Mouse (Mus musculus) bone marrow, adult 2 months (tissue): Measurements from ENCODE around the gene Mast1. TPM values are rescaled to one million over a fixed set of nuclear protein-coding genes. Genes with fewer than 3 reads are reported as not detected.

ENCODE experiments used
- H3K27ac ChIP-seq: fragments of 200-500 bp; 2 replicates; pipeline ENCODE4 v1.5.1; 2012; ENCODE audit warnings: low read depth, mild to moderate bottlenecking, control low read depth, inconsistent platforms, low read length; ENCODE audit not compliant: control insufficient read depth, poor library complexity, insufficient read depth
- H3K4me1 ChIP-seq: fragments of 200-500 bp; 2 replicates; pipeline ENCODE4 v1.6.1; 2011; ENCODE audit warnings: low read length; ENCODE audit not compliant: control insufficient read depth, insufficient read depth
- H3K4me3 ChIP-seq: fragments of 200-500 bp; replicated peaks from 2 replicates; pipeline ENCODE3; 2011; ENCODE audit warnings: mild to moderate bottlenecking, low read depth, low read length, control low read depth; ENCODE audit not compliant: control insufficient read depth
- CTCF ChIP-seq: fragments of 200-500 bp; IDR thresholded peaks from 2 replicates; pipeline ENCODE4 v1.5.1; 2011; ENCODE audit warnings: low read length, control low read depth; ENCODE audit not compliant: control insufficient read depth, insufficient read depth
- POLR2A ChIP-seq: fragments of 200-500 bp; IDR thresholded peaks from 2 replicates; pipeline ENCODE4 v1.6.1; 2011; ENCODE audit warnings: low read depth, mild to moderate bottlenecking, control low read depth, low read length, borderline replicate concordance; ENCODE audit not compliant: control insufficient read depth
- WGBS: fragments of 180-500 bp; shearing (Covaris S2); methylation state at CpG from one replicate; pipeline ENCODE4 v1.1.7; 2018; 5-methylcytosine and 5-hydroxymethylcytosine counted together
- polyA plus RNA-seq: library from polyadenylated mRNA; stranded (reverse); fragments of >200 nt; gene quantifications from 2 replicates; pipeline ENCODE4 v1.2.4, GENCODE M21; 2011; ENCODE audit warnings: low replicate concordance; ENCODE audit not compliant: missing spikeins, insufficient read depth, insufficient read length

Mast1 gene
- polyA plus RNA-seq, 1 experiment = not detected

- H3K4me1 ChIP-seq = peaks cover 12% of the 10 kb centered on the region
- WGBS = under 1% methylated on average over 56 of the region's 56 CpGs
- H3K4me3 ChIP-seq = peak within 1 kb of the TSS; percentile 80
Measured at GRCm38 (mm10) chr8:84969241-84970134, 32.3 kb upstream of the Mast1 start, which contains the start of the genes Gm49661, Prdx2 and Rnaseh2a. Gene Gm49661, minus strand, starts transcription at chr8:84969433. Gene Prdx2, plus strand, starts transcription at chr8:84969587. Gene Rnaseh2a, minus strand, starts transcription at chr8:84969767.

GRCm38 (mm10) chr8:84968650-84969049 is 31.5 kb upstream of the Mast1 start:
- H3K4me3 ChIP-seq = peak overlapping the region; percentile 12
- peaks cover 12% of the 10 kb centered on the region for H3K4me1 ChIP-seq
- 3% methylated on average over 2 of the region's 2 CpGs for whole genome bisulfite sequencing
- peak overlapping the region; percentile 86 for H3K27ac ChIP-seq
- TF ChIP-seq CTCF = no peak
- no peak for TF ChIP-seq POLR2A

More at GRCm38 (mm10) chr8:84969241-84970134, 32.3 kb upstream of the Mast1 start, which contains the start of the genes Gm49661, Prdx2 and Rnaseh2a:
- H3K27ac ChIP-seq = peak within 1 kb of the TSS; percentile 86
- TF ChIP-seq POLR2A (peak; percentile 61; the same call in 1 of the 2 replicates), CTCF (0 out of 2 replicates have a peak, but pooled peaks have one; percentile 6)

- peaks cover 12% of the 10 kb centered on the region for H3K4me1 ChIP-seq
- 87% methylated on average over 13 of the region's 13 CpGs for WGBS
- no peak for TF ChIP-seq CTCF
- no peak for TF ChIP-seq POLR2A
- no peak overlapping the region for H3K4me3 ChIP-seq
- no peak overlapping the region for H3K27ac ChIP-seq
Measured at GRCm38 (mm10) chr8:84967532-84968304, 30.6 kb upstream of the Mast1 start.

GRCm38 (mm10) chr8:84966603-84967002 is 29.4 kb upstream of the Mast1 start:
- TF ChIP-seq CTCF (no peak), POLR2A (no peak)
- WGBS = 56% methylated on average over 3 of the region's 3 CpGs
- Histone ChIP-seq H3K4me3 (no peak overlapping the region), H3K4me1 (peaks cover 12% of the 10 kb centered on the region), H3K27ac (0 out of 2 replicates have a peak overlapping the region, but pooled peaks have one; percentile 17)

- Histone ChIP-seq H3K4me1 (peaks cover 12% of the 10 kb centered on the region), H3K27ac (peak overlapping the region; percentile 67), H3K4me3 (peak overlapping the region; percentile 87)
- whole genome bisulfite sequencing = under 1% methylated on average over 41 of the region's 41 CpGs
- TF ChIP-seq POLR2A (peak; percentile 39; the same call in 1 of the 2 replicates), CTCF (no peak)
Measured at GRCm38 (mm10) chr8:84965731-84966291, 28.7 kb upstream of the Mast1 start.

GRCm38 (mm10) chr8:84963952-84964351 is 26.8 kb upstream of the Mast1 start:
- H3K4me3 ChIP-seq = no peak overlapping the region
- peaks cover 10% of the 10 kb centered on the region for H3K4me1 ChIP-seq
- no peak overlapping the region for H3K27ac ChIP-seq
- TF ChIP-seq CTCF (no peak), POLR2A (no peak)
- WGBS = 72% methylated on average over 4 of the region's 4 CpGs

- Histone ChIP-seq H3K4me3 (no peak overlapping the region), H3K4me1 (no peaks in the 10 kb centered on the region), H3K27ac (no peak overlapping the region)
- 92% methylated on average over 7 of the region's 7 CpGs for WGBS
- TF ChIP-seq CTCF (no peak), POLR2A (no peak)
Measured at GRCm38 (mm10) chr8:84959811-84960210, 22.7 kb upstream of the Mast1 start.

GRCm38 (mm10) chr8:84956768-84957167 is 19.6 kb upstream of the Mast1 start:
- Histone ChIP-seq H3K27ac (no peak overlapping the region), H3K4me1 (no peaks in the 10 kb centered on the region; the same call in 1 of the 2 replicates), H3K4me3 (no peak overlapping the region)
- 58% methylated on average over 2 of the region's 2 CpGs for WGBS
- TF ChIP-seq CTCF = peak; percentile 67
- no peak for TF ChIP-seq POLR2A
